Mouse (Mus musculus) megakaryocyte-erythroid progenitor cell, adult 5-6 weeks (primary cell): ENCODE measurements around the gene Rest. TPM values are rescaled to one million over a fixed set of nuclear protein-coding genes. Genes with fewer than 3 reads are reported as not detected.
A peak's percentile ranks its signal among the peaks of the same experiment; 100 is the strongest.

Source experiments
- ATAC-seq: replicated peaks from 2 replicates; pipeline ENCODE4 v1.8.0; 2016; ENCODE audit warnings: mild to moderate bottlenecking, inconsistent platforms; ENCODE audit not compliant: severe bottlenecking, poor library complexity, low FRiP score, low TSS enrichment
- total RNA-seq, 2 experiments: library from RNA; stranded (forward) in 1 of 2; stranded (reverse) in 1 of 2; fragments of 200-1000, 215-1000 nt in 1 of 2; fragments of >200 nt in 1 of 2; fragmentation: Nextera tagmentation in 1 of 2; gene quantifications; 2 replicates each; pipeline ENCODE4 v1.2.3; 2014 to 2017

Rest gene
- total RNA-seq, 2 experiments from 2014 or later: 19.0 to 39.5 TPM

DNA sequence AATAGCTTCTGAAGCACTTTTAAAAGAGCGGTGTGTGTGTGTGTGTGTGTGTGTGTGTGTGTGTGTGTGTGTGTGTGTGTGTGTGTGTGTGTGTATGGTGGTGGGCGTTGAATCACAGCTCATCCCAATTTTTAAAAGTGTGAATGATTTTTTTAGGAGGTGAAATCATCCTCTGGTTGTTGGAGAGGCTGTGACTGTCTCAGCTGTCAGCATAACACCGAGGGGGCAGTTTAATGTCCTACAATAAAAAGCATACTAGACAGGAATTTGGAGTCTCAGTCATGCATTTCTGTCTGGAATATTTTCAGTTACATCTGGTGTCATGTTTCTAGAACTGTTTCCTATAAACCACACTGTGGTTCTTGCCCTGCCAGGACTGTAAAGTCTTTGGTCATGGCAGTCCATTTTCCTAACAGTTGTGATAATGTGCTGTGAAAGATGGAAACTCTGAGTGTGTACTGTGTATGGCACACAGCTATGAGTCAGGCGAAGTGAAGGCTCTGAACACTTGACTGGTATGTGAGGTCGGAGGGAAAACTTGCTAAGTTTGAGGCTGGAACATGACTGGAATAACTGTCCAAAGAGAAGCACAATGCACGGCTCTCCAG is 36.1 kb downstream of the Rest start:
- ATAC-seq: no peak

DNA sequence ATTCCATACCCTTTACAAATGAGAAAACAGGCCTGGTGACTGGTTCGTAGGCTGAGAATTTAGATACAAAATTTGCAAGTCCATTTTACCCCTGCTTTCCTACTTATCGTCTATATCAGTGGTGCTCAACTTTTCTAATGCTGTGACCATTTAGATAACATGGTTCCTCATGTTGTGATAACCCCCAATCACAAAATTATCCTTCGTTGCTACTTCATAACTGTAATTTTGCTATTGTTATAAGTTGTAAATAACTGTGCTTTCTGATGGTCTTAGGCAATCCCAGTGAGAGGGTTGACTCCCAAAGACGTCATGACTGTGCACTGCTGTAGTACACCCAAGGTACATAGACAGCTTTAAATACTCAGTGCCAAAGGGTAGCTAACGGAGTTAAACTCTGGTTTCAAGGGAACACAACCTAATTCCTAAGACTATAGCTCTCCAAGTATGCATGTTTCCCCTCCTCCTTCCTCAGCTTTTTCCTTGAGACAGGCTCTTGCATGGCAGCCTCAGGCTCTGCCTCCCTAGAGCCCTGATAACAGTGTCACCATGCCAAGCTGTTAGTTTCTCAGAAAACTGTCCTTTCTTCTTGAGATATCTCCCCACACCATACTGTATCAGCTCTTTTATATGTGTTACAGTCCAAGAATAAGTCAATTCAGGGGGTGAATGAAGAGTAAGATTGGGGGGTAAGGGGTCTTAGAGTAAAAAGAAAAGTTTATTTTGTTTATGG is 42.7 kb downstream of the Rest start:
- ATAC-seq: peak; percentile 60

DNA sequence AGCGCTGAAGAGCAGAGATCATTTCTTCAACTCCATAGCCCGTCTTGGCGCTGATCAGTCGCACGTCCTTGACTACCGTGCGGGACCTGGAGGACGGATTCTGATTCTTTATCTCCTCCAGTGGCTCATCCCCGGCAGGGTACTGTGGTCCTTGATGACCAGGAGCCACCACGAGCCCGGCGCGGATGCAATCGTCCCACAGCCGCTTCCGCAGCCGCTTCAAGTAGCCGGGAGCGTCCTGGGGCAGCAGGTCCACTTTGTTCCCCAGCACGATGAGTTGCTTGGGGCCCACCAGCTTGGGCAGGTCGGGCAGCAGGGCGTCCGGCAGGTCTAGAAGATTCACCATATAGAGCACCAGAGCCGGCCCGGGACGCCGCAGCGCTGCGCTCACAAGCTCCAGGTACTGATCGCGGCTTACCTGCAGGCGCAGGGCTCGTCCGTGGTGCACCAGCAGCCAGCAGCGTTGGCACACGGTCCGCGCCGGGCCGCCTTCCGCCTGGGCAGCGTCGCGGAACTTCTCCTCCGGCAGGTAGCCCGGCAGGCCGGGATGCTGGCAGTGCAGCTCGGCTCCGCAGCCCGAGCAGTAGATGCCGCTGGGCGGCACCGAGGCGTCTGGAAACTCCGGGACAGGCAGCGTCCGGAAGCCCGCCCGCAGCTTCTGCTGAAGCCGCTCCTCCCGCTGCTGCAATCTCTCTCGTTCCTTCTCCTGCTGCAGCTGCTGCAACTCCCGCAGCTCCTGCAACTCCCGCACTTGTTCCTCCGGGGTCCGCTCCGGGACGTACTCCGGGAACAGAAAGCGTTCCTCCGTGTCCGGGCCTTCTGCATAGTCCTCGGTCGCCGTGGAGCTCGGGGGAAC is 44.0 kb downstream of the Rest start:
- ATAC-seq: peak; percentile 24

DNA sequence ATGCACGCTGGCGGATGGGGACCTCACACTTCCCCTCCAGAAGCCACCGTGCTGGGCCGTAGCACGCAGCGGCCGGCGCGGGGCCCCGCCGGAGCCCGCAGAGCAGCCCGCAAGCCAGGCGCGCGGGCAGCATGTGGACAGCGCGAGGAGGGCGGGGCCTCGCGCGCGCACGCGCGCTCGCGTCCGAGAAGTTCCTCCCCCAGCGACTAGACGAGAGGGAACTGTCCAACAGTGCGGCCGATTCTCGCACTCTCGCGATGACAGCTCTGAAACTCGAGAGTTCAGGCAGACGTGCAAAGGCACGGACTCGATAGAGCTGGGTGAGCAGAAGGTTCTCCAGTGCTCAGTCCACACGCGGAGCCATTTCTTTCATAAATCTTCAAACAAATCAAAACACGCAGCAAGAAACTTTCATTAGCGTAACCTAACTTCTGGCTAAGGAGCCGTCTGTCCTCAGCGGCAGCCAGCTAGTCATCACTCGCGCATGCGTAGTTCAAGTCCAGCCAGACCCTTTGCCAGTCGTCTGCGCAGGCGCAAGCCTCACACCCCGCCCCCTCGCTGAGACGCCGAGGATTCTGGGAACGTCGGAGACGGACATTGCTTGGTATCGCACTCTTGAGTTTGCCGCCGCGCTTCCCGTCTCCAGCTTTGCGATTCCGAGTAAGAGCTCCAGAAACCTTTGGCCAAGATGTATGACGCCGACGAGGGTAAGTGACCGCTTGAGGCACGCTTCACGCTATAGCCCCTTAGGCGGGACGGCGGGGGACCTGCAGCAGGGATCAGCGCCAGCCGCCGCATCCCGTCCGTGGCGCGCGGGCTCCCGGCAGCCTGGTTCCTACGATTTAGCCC is 44.9 kb downstream of the Rest start, which contains the start of the genes Noa1 and Polr2b:
Noa1 (minus strand) TSS at position 161 of the 849 bp plus-strand sequence.
Polr2b (plus strand) TSS at position 224 of the 849 bp plus-strand sequence.
- peak; percentile 87 for ATAC-seq

- no peak for ATAC-seq
These were observed 48.9 kb downstream of the Rest start for GRCm38 (mm10) chr5:77314206-77314605.

- no peak for ATAC-seq
These were observed 49.7 kb downstream of the Rest start for GRCm38 (mm10) chr5:77314986-77315385.

GRCm38 (mm10) chr5:77324936-77325335 is 59.6 kb downstream of the Rest start:
- no peak for ATAC-seq

- no peak for ATAC-seq
These were observed 64.9 kb downstream of the Rest start for GRCm38 (mm10) chr5:77330154-77330553.

Other genes starting within 250 kb of the Rest start
- 1.0 TPM in 1 of 2 replicates, not detected in the other for gene Thegl, start 249.5 kb upstream of the Rest start, total RNA-seq (2014; fragmentation: Nextera tagmentation)
- 0.53 and 1.6 TPM in 2 replicates for gene Thegl, start 249.5 kb upstream of the Rest start, total RNA-seq (2017)
- gene Hopx, start 150.4 kb upstream of the Rest start, total RNA-seq (2014; fragmentation: Nextera tagmentation): 1.9 and 4.7 TPM in 2 replicates
- gene Hopx, start 150.4 kb upstream of the Rest start, total RNA-seq (2017): 1.3 and 2.4 TPM in 2 replicates
- gene Spink2, start 54.0 kb upstream of the Rest start, total RNA-seq (2014; fragmentation: Nextera tagmentation): not detected in 2 replicates
- gene Spink2, start 54.0 kb upstream of the Rest start, total RNA-seq (2017): not detected in 2 replicates
- 76.9 and 79.7 TPM in 2 replicates for gene Noa1, start 44.6 kb downstream of the Rest start, total RNA-seq (2014; fragmentation: Nextera tagmentation)
- 40.8 and 45.1 TPM in 2 replicates for gene Noa1, start 44.6 kb downstream of the Rest start, total RNA-seq (2017)
- gene Polr2b, start 44.7 kb downstream of the Rest start, total RNA-seq (2014; fragmentation: Nextera tagmentation): 104 and 110 TPM in 2 replicates
- gene Polr2b, start 44.7 kb downstream of the Rest start, total RNA-seq (2017): 195 TPM in 2 replicates
- 0.42 TPM in 1 of 2 replicates, not detected in the other for gene Igfbp7, start 142.6 kb downstream of the Rest start, total RNA-seq (2014; fragmentation: Nextera tagmentation)
- gene Igfbp7, start 142.6 kb downstream of the Rest start, total RNA-seq (2017): not detected in 2 replicates